Mouse (Mus musculus) embryonic facial prominence, embryonic 14.5 days (tissue): Measurements from ENCODE around the gene Hcrt. TPM values are rescaled to one million over a fixed set of nuclear protein-coding genes. Genes with fewer than 3 reads are reported as not detected.
"Not testable (repeated sequence)": the region's sequence is repeated elsewhere in the genome, so short reads cannot be mapped to it uniquely, and the experiment has no call there.

ENCODE experiments used
- ATAC-seq: fragments of 200-750 bp; cut with Nextera tagmentation; 2 replicates; pipeline ENCODE4 v1.8.0; 2017; ENCODE audit warnings: low read depth, moderate number of reproducible peaks, moderate TSS enrichment
- DNase-seq: peaks from one replicate; pipeline ENCODE4 v3.0.0-alpha.2; 2015; ENCODE audit warnings: low spot score
- H3K27ac ChIP-seq: fragments of 300-500 bp; sonication (generic); replicated peaks from 2 replicates; pipeline ENCODE4 v1.5.1; 2014; ENCODE audit warnings: low read depth, mild to moderate bottlenecking, low read length, moderate library complexity
- H3K27me3 ChIP-seq: fragments of 300-500 bp; sonication (generic); replicated peaks from 2 replicates; pipeline ENCODE4 v1.6.1; 2014; ENCODE audit warnings: low read length; ENCODE audit not compliant: control insufficient read depth, insufficient read depth
- H3K36me3 ChIP-seq: fragments of 300-500 bp; sonication (generic); 2 replicates; pipeline ENCODE4 v1.6.1; 2014; ENCODE audit warnings: low read length, mixed read lengths; ENCODE audit not compliant: control insufficient read depth, insufficient read depth
- H3K4me1 ChIP-seq: fragments of 300-500 bp; sonication (generic); 2 replicates; pipeline ENCODE4 v1.6.1; 2014; ENCODE audit warnings: antibody characterized with exemption, low read length; ENCODE audit not compliant: control insufficient read depth, insufficient read depth
- H3K4me2 ChIP-seq: fragments of 300-500 bp; sonication (generic); 2 replicates; pipeline ENCODE4 v1.6.1; 2014; ENCODE audit warnings: low read depth, mild to moderate bottlenecking, low read length, moderate library complexity, mixed read lengths
- H3K4me3 ChIP-seq: fragments of 300-500 bp; sonication (generic); 2 replicates; pipeline ENCODE4 v1.5.1; 2014; ENCODE audit warnings: low read depth, mild to moderate bottlenecking, low read length
- H3K9ac ChIP-seq: fragments of 300-500 bp; sonication (generic); 2 replicates; pipeline ENCODE4 v1.6.1; 2014; ENCODE audit warnings: low read depth, mild to moderate bottlenecking, low read length, moderate library complexity, mixed read lengths
- H3K9me3 ChIP-seq: fragments of 300-500 bp; sonication (generic); 2 replicates; pipeline ENCODE4 v1.6.1; 2016; ENCODE audit warnings: low read length; ENCODE audit not compliant: control insufficient read depth
- WGBS: fragments of 180-500 bp; shearing (Covaris S2); extraction: QIAGEN DNeasy Blood & Tissue Kit; methylation state at CpG from one replicate; pipeline ENCODE4 v1.1.7; 2014; 5-methylcytosine and 5-hydroxymethylcytosine counted together
- polyA plus RNA-seq: library from polyadenylated mRNA; unstranded; fragments of >200 nt; fragmentation: Nextera tagmentation; extraction: Ambion mirVana; gene quantifications from 2 replicates; pipeline ENCODE4 v1.2.1, GENCODE M21; 2014

The Hcrt gene
- polyA plus RNA-seq, 1 experiment from 2014 or later: not detected

DNA sequence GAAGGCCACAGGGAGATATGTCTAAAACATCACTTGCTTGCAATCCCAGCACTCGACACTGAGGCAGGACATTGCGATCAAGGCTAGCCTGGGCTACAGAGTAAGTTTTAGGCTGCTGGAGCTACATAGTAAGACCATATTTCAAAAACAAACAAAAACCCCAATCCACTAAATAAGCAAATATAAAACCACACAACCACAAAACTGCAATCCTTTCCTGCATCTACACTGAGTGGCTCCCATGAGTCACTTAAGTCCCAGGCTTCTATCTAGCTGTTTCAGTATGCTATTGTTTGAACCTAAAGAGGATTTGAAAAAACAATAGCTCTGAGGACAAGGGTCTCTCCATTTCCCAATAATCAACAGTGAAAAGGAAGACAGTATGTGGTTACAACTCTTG, 32.7 kb upstream of the Hcrt start:
- Histone ChIP-seq H3K36me3 (peaks cover 46% of the 10 kb centered on the region), H3K9ac (no peak overlapping the region), H3K4me3 (no peak overlapping the region), H3K27ac (no peak overlapping the region), H3K4me1 (no peaks in the 10 kb centered on the region), H3K27me3 (no peaks in the 10 kb centered on the region), H3K4me2 (no peak overlapping the region), H3K9me3 (no peaks in the 10 kb centered on the region)
- no peak for ATAC-seq
- no peak for DNase-seq
- 97% methylated on average over 2 of the region's 2 CpGs for WGBS

DNA sequence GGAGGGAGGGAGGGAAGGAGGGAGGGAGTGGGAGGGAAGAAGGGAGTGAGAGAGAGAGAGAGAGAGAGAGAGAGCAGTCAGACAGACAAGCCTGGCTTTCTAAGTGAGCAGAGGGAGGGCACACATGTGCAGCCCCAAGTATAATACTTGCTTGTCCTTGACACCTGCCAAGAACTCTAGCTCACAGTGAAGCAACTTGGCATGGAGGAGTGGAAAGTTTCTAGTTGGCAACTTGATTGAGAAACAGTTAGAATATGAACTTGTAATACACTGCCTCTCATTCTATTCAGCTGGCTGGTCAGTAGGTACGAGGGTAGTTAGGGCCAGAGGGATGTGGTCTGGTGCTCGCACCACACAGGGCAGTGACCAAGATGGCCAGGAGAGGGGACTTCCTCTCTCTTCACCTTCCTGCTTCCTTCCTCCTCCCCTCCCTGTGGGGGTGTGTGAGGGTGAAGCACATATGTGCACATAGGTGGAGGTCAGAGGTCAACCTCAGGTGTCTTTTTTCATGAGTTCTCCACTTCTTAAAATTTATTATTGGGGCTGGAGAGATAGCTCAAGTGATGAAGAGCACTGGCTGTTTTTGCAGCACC, 28.8 kb upstream of the Hcrt start:
- Histone ChIP-seq H3K27me3 (no peaks in the 10 kb centered on the region), H3K4me2 (no peak overlapping the region), H3K9me3 (no peaks in the 10 kb centered on the region), H3K27ac (no peak overlapping the region), H3K4me1 (no peaks in the 10 kb centered on the region), H3K36me3 (peaks cover 47% of the 10 kb centered on the region), H3K4me3 (no peak overlapping the region), H3K9ac (no peak overlapping the region)
- ATAC-seq (no peak), DNase-seq (peak; percentile 44)
- 76% methylated on average over 2 of the region's 2 CpGs for WGBS

DNA sequence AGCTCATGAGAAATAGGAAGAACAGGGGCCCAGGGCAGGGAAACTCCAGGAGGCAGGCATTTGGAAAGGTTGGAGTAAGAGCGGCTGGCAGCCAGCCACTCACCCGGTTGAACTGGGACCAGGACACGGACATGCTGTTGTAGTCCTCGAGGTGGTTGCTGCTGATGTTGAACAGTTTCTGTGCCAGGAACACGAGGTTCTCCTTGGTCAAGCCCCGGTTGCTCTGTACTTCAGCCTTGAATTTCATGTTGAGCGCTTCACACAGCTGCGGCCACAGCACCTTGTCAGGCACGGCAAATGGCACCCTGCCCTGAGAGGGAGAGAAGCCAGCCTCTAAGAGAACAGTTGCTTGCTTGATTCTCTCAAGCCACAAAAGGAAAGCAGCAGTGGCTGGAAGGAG, 27.9 kb upstream of the Hcrt start:
- H3K9me3 ChIP-seq, H3K9ac ChIP-seq, H3K27me3 ChIP-seq, ATAC-seq, H3K4me2 ChIP-seq, H3K4me3 ChIP-seq, H3K4me1 ChIP-seq: not testable (repeated sequence)
- peak overlapping the region; percentile 54 for H3K27ac ChIP-seq
- H3K36me3 ChIP-seq: peaks cover 49% of the 10 kb centered on the region
- WGBS: 75% methylated on average over 9 of the region's 9 CpGs
- peak; percentile 21 for DNase-seq

DNA sequence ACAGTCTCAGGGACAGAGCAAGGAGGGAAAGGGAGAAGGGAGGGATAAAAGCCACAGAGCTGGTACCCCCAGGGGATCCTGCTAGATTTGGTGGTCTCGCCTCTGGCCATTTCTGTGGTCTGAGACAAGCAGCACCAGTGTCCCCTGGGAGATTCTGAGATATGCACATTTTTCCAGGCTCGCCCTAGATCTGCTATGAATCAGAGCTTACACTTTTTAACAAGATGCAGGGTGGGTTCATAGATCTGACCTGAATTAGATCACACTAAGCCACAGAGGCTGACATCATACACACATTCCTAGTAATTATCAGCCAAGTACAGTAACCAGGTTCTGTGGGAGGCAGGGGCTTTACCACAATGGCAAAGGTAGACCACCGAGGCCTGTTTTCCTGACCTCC, 27.0 kb upstream of the Hcrt start:
- ATAC-seq: no peak
- no peaks in the 10 kb centered on the region for H3K27me3 ChIP-seq
- peak; percentile 53 for DNase-seq
- H3K4me3 ChIP-seq: no peak overlapping the region
- peaks cover 54% of the 10 kb centered on the region for H3K36me3 ChIP-seq
- WGBS: 50% methylated on average over 3 of the region's 3 CpGs
- peak overlapping the region; percentile 54 for H3K27ac ChIP-seq
- no peak overlapping the region for H3K9ac ChIP-seq
- no peaks in the 10 kb centered on the region for H3K4me1 ChIP-seq
- H3K9me3 ChIP-seq: no peaks in the 10 kb centered on the region
- H3K4me2 ChIP-seq: no peak overlapping the region

DNA sequence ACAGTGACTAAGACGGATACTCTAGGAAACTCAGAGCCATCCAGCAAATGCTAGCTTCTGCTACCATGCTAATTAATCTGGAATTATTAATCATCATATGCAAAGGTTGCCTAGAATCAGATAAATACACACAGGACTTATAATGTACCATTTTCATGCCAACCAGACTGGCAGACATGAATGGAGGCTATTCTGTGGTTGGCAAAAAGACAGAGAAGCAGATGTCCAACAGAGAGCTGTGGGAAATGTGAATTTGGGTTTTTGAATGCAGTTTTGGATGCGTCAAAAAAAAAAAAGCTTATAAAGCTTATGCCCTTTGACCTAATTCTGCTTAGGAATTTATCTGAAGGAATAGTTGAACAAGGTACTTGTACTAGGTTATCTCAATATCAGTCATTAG, 23.0 kb upstream of the Hcrt start:
- no peak for DNase-seq
- no peaks in the 10 kb centered on the region for H3K4me1 ChIP-seq
- peaks cover 64% of the 10 kb centered on the region for H3K36me3 ChIP-seq
- WGBS: 85% methylated on average over 2 of the region's 2 CpGs
- ATAC-seq: no peak
- H3K4me3 ChIP-seq: no peak overlapping the region
- H3K4me2 ChIP-seq: no peak overlapping the region
- H3K27ac ChIP-seq: no peak overlapping the region
- H3K9ac ChIP-seq: no peak overlapping the region
- H3K27me3 ChIP-seq: no peaks in the 10 kb centered on the region
- H3K9me3 ChIP-seq: no peaks in the 10 kb centered on the region

DNA sequence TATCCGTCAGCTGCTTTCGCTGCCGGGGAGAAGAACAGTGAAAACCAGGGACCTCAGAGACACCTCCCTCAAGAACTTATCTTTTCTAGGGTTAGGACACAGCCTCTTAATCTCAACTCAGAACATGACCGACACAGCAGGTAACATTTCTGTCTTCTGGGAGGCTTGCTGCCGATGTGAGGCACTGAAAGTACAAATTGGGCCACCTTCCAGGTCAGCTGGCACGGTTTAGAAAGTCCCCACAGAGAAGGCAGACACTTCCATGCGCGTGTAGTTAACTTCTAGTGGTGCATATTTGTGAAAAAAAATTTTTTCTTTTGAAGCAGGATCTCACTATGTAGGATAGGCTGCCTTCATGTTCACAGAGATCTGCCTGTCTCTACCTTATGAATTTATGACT, 21.6 kb upstream of the Hcrt start:
- WGBS: 83% methylated on average over 8 of the region's 8 CpGs
- no peak for ATAC-seq

DNA sequence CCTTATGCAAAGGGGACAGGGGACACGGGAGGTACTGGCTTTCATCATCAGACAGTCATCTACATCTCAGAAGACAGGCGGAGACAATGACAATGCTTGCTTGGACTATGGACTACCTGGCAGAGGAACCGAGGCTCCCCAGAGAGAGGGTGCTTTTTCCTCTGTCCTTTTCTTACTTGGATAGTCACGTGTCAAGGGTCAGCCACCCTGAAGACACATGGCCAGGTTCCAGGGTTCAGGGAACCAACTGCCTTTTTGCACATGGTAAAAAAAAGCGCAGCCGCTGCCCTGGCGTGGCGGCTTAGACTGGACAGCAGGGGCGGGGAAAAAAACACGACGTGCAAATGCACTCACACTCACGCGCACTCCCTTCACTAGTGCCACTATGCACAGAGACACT, 19.8 kb upstream of the Hcrt start:
- peaks cover 54% of the 10 kb centered on the region for H3K36me3 ChIP-seq
- WGBS: 88% methylated on average over 13 of the region's 13 CpGs

More for the DNA sequence above, 21.6 kb upstream of the Hcrt start:
- H3K9me3 ChIP-seq: no peaks in the 10 kb centered on the region
- DNase-seq: no peak
- peaks cover 63% of the 10 kb centered on the region for H3K36me3 ChIP-seq
- no peaks in the 10 kb centered on the region for H3K4me1 ChIP-seq
- no peak overlapping the region for H3K9ac ChIP-seq
- H3K4me3 ChIP-seq: no peak overlapping the region
- no peak overlapping the region for H3K4me2 ChIP-seq
- no peaks in the 10 kb centered on the region for H3K27me3 ChIP-seq
- H3K27ac ChIP-seq: no peak overlapping the region

DNA sequence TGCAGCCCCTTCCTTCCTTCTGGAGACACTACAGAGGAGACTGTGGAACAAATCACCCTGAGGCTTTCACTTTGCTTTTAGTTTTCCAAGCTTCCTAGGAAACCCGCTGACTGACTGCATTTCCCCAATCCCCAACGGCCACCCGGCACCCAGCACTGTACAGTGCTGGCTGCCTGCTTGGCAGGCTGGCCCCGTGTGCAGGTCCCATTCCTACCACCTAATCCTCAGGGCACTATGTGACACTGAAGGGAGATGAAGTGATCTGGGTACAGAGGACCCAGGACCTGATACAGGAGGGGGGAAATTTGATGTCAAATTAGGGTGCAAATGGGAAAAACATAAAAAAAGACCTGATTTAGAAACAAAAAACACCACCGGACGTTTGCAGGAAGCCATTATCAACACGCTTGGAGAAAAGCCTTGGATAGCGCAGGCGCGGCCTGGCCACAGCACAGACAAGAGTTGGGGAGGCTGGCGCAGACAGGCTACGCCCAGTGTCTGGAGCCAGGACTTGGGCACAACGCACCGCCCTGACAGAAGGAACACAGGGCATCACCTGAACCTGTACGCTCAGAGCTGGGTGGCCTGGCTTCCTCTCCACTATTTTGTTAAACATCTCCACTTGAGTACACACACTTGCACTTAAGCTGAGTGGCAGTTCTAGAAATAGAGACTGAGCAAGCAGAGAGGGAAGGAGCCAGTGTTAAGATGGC, 19.2 kb upstream of the Hcrt start:
- no peak overlapping the region for H3K27ac ChIP-seq
- no peak for DNase-seq
- no peaks in the 10 kb centered on the region for H3K4me1 ChIP-seq
- no peaks in the 10 kb centered on the region for H3K27me3 ChIP-seq
- no peak overlapping the region for H3K4me2 ChIP-seq
- WGBS: 84% methylated on average over 15 of the region's 15 CpGs
- peaks cover 50% of the 10 kb centered on the region for H3K36me3 ChIP-seq
- H3K9me3 ChIP-seq: no peaks in the 10 kb centered on the region
- ATAC-seq: no peak
- H3K9ac ChIP-seq: no peak overlapping the region
- no peak overlapping the region for H3K4me3 ChIP-seq

More for the DNA sequence above, 19.8 kb upstream of the Hcrt start:
- ATAC-seq: no peak
- no peak overlapping the region for H3K4me3 ChIP-seq
- H3K9ac ChIP-seq: no peak overlapping the region
- no peak for DNase-seq
- no peaks in the 10 kb centered on the region for H3K4me1 ChIP-seq
- H3K27ac ChIP-seq: no peak overlapping the region
- H3K4me2 ChIP-seq: no peak overlapping the region
- no peaks in the 10 kb centered on the region for H3K27me3 ChIP-seq
- H3K9me3 ChIP-seq: no peaks in the 10 kb centered on the region

DNA sequence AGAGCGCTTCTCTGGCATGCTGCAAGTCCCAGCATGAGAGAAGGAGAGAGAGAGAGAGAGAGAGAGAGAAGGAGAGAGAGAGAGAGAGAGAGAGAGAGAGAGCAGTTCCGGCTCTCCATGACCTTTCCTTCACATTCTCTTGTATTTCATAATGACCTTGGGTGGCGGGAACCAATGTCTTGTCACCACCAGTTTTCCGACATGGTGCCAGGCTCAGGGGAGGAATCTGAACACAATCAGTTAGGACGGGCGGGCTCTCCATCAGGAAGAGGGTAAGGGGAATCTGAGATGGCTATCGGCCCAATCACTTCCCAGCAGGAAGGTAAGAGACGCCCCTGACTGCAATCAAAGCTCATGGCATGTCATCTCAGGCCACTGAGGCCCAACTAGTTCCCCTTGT, 17.5 kb upstream of the Hcrt start:
- H3K4me3 ChIP-seq: no peak overlapping the region
- H3K4me2 ChIP-seq: no peak overlapping the region
- no peak overlapping the region for H3K27ac ChIP-seq
- WGBS: 70% methylated on average over 8 of the region's 8 CpGs
- H3K4me1 ChIP-seq: no peaks in the 10 kb centered on the region
- no peak for ATAC-seq
- H3K9ac ChIP-seq: no peak overlapping the region
- H3K27me3 ChIP-seq: no peaks in the 10 kb centered on the region
- no peaks in the 10 kb centered on the region for H3K9me3 ChIP-seq
- H3K36me3 ChIP-seq: peaks cover 37% of the 10 kb centered on the region
- no peak for DNase-seq
